Comparison of ENCODE assay signal across 11 mouse cellular contexts in genomic region chr6:128992753-128993152, GRCm38 (mm10). TPM values are rescaled to one million over a fixed set of nuclear protein-coding genes. Genes with fewer than 3 reads are reported as not detected.
A peak's percentile ranks its signal among the peaks of the same experiment; 100 is the strongest.
DNase-seq lines count a peak whose midpoint lies in the region; ATAC-seq and TF ChIP-seq lines count a peak whose summit lies in the region.
"Had no signal": no experiment of that assay in that cellular context is flagged by ENCODE, and none has a peak within 500 bp of the region (broad histone marks: within the 10 kb centered on the region; RNA-seq: fewer than 3 reads in every experiment).

No protein-coding gene starts in this region.

- peak overlapping the region; percentile 31; the same call in 1 of the 2 replicates for H3K27ac ChIP-seq in heart, adult 2 months
- H3K27ac ChIP-seq in hindbrain, embryonic 13.5 days, result no peak overlapping the region
- H3K27ac ChIP-seq in midbrain, postnatal 0 days (ENCODE audit: low read depth, low read length), result peak overlapping the region; percentile 39; the same call in 1 of the 2 replicates

- peak overlapping the region; percentile 16; the same call in 1 of the 2 replicates for H3K4me2 ChIP-seq in hindbrain, embryonic 13.5 days
- H3K4me2 ChIP-seq in midbrain, postnatal 0 days (ENCODE audit: low read depth, low read length, poor library complexity, severe bottlenecking), result no peak overlapping the region

- H3K4me1 ChIP-seq in heart, adult 2 months (ENCODE audit: control insufficient read depth, insufficient read depth, low read length), result peaks cover 5% of the 10 kb centered on the region; the same call in 1 of the 2 replicates
- H3K4me1 ChIP-seq in hindbrain, embryonic 13.5 days (replicated peaks), result peaks cover 8% of the 10 kb centered on the region
- H3K4me1 ChIP-seq in midbrain, postnatal 0 days (ENCODE audit: insufficient read depth, low read length), result no peaks in the 10 kb centered on the region

- no peak overlapping the region for H3K9ac ChIP-seq in heart, adult 2 months (ENCODE audit: low read depth, low read length)
- H3K9ac ChIP-seq in hindbrain, embryonic 13.5 days, result no peak overlapping the region
- no peak overlapping the region for H3K9ac ChIP-seq in midbrain, postnatal 0 days (replicated peaks; ENCODE audit: low read length, poor library complexity, severe bottlenecking)

- no peak for TF ChIP-seq CTCF in heart, adult 2 months (IDR thresholded peaks at IDR 0.05)
- no peak for TF ChIP-seq CTCF in midbrain, postnatal 0 days (IDR thresholded peaks at IDR 0.05)

- no peaks in the 10 kb centered on the region for H3K27me3 ChIP-seq in heart, adult 2 months (ENCODE audit: control insufficient read depth, insufficient read depth, low read length)
- H3K27me3 ChIP-seq in hindbrain, embryonic 13.5 days, result peaks cover 37% of the 10 kb centered on the region
- H3K27me3 ChIP-seq in midbrain, postnatal 0 days (ENCODE audit: insufficient read depth, low read length), result no peaks in the 10 kb centered on the region

- no peaks in the 10 kb centered on the region for H3K36me3 ChIP-seq in heart, adult 2 months (ENCODE audit: control insufficient read depth, insufficient read depth, low read length)
- no peaks in the 10 kb centered on the region for H3K36me3 ChIP-seq in hindbrain, embryonic 13.5 days
- no peaks in the 10 kb centered on the region for H3K36me3 ChIP-seq in midbrain, postnatal 0 days (ENCODE audit: insufficient read depth, low read length)

- intact Hi-C loops in heart, adult 2 months (cut with DNase I), result no loop called here
- intact Hi-C loops in heart, postnatal 25 days (cut with DNase I), result no loop called here
- intact Hi-C loops in gastrocnemius, postnatal 14 days (cut with DNase I; ENCODE audit: low total_unique reads), result no loop called here

- ATAC-seq in common myeloid progenitor, adult 5-6 weeks (replicated peaks; ENCODE audit: low read depth, poor library complexity, severe bottlenecking), result peak; percentile 23; the same call in 1 of the 2 replicates
- peak; percentile 72; the same call in 1 of the 2 replicates for ATAC-seq in hindbrain, embryonic 13.5 days (ENCODE audit: low FRiP score)
- ATAC-seq in midbrain, postnatal 0 days (ENCODE audit: low FRiP score), result peak; percentile 41; the same call in 1 of the 2 replicates
- no peak for ATAC-seq in megakaryocyte-erythroid progenitor cell, adult 5-6 weeks (replicated peaks; ENCODE audit: low FRiP score, low TSS enrichment, poor library complexity, severe bottlenecking)

- no peaks in the 10 kb centered on the region for H3K79me2 ChIP-seq in heart, adult 2 months (replicated peaks; ENCODE audit: control insufficient read depth, insufficient read depth, low read length)

- 65% methylated on average over 3 of the region's 3 CpGs for WGBS in heart, adult 2 months
- 26% methylated on average over 3 of the region's 3 CpGs for WGBS in hindbrain, embryonic 13.5 days
- WGBS in midbrain, postnatal 0 days, result 35% methylated on average over 3 of the region's 3 CpGs

- no peak for TF ChIP-seq EP300 in heart, adult 2 months (IDR thresholded peaks at IDR 0.05; ENCODE audit: insufficient read depth, low read depth, low read length)

- no peak for TF ChIP-seq POLR2A in heart, adult 2 months (IDR thresholded peaks at IDR 0.05; ENCODE audit: insufficient read depth, low read depth, low read length)

- no peak for DNase-seq in heart, adult 2 months
- no peak for DNase-seq in heart, postnatal 25 days (ENCODE audit: low spot score)
- DNase-seq in midbrain, postnatal 0 days (ENCODE audit: low spot score), result peak; percentile 24
- DNase-seq in gastrocnemius, postnatal 14 days, result no peak
- no peak for DNase-seq in layer of hippocampus, postnatal 10 days (ENCODE audit: low spot score in 2 of 2)
- DNase-seq: cerebellum, adult 2 months had no signal

- H3K9me3 ChIP-seq in hindbrain, embryonic 13.5 days, result no peaks in the 10 kb centered on the region
- no peaks in the 10 kb centered on the region for H3K9me3 ChIP-seq in midbrain, postnatal 0 days (ENCODE audit: low read length)

- H3K4me3 ChIP-seq in heart, adult 2 months, result no peak overlapping the region
- no peak overlapping the region for H3K4me3 ChIP-seq in hindbrain, embryonic 13.5 days
- H3K4me3 ChIP-seq in midbrain, postnatal 0 days (ENCODE audit: low read depth, low read length), result no peak overlapping the region

RNA-seq across cellular contexts. Expression of gene Klrb1f, which starts 52.9 kb away (rescaled TPM):
- total RNA-seq in heart, adult 2 months (2021), result not detected
- polyA plus RNA-seq in heart, adult 2 months (2012; rRNA removed), result 0.09 and 1.2 TPM in 2 replicates
- total RNA-seq in heart, postnatal 25 days (2021), result not detected
- total RNA-seq in common myeloid progenitor, adult 5-6 weeks (2017), result 11.3 and 20.6 TPM in 2 replicates
- 0.23 and 0.25 TPM in 2 replicates for polyA plus RNA-seq in hindbrain, embryonic 13.5 days (2015; fragmentation: Nextera tagmentation; extraction: Ambion mirVana)
- total RNA-seq in midbrain, postnatal 0 days (2014; rRNA removed), result 0.19 and 0.93 TPM in 2 replicates
- polyA plus RNA-seq in midbrain, postnatal 0 days (2015; fragmentation: Nextera tagmentation; extraction: Ambion mirVana), result 0.42 and 0.46 TPM in 2 replicates
- total RNA-seq in megakaryocyte-erythroid progenitor cell, adult 5-6 weeks (2014; fragmentation: Nextera tagmentation), result 0.96 TPM in 1 of 2 replicates, not detected in the other
- total RNA-seq in megakaryocyte-erythroid progenitor cell, adult 5-6 weeks (2017), result 1.6 and 3.3 TPM in 2 replicates
- total RNA-seq in gastrocnemius, postnatal 14 days (2021), result not detected
- total RNA-seq in layer of hippocampus, postnatal 10 days (2021), result not detected
- total RNA-seq: liver, adult 2 months had no signal
- polyA plus RNA-seq: C2C12; cerebellum, adult 2 months; liver, adult 2 months had no signal

RNA-seq across cellular contexts. Expression of gene Clec2g, which starts 58.6 kb away (rescaled TPM):
- total RNA-seq in heart, adult 2 months (2021), result 1 to 10 TPM; 1.5 to 2.9 TPM
- not detected in 2 replicates for polyA plus RNA-seq in heart, adult 2 months (2012; rRNA removed)
- total RNA-seq in heart, postnatal 25 days (2021), result 1 to 10 TPM; 1.2 to 2.7 TPM
- not detected in 2 replicates for total RNA-seq in common myeloid progenitor, adult 5-6 weeks (2017)
- polyA plus RNA-seq in hindbrain, embryonic 13.5 days (2015; fragmentation: Nextera tagmentation; extraction: Ambion mirVana), result not detected in 2 replicates
- not detected in 2 replicates for total RNA-seq in midbrain, postnatal 0 days (2014; rRNA removed)
- polyA plus RNA-seq in midbrain, postnatal 0 days (2015; fragmentation: Nextera tagmentation; extraction: Ambion mirVana), result not detected in 2 replicates
- total RNA-seq in megakaryocyte-erythroid progenitor cell, adult 5-6 weeks (2014; fragmentation: Nextera tagmentation), result not detected in 2 replicates
- not detected in 2 replicates for total RNA-seq in megakaryocyte-erythroid progenitor cell, adult 5-6 weeks (2017)
- total RNA-seq in gastrocnemius, postnatal 14 days (2021), result 1 to 10 TPM; 2.0 to 3.6 TPM
- not detected for total RNA-seq in layer of hippocampus, postnatal 10 days (2021)
- total RNA-seq: liver, adult 2 months had no signal
- polyA plus RNA-seq: C2C12; cerebellum, adult 2 months; liver, adult 2 months had no signal
